Mouse (Mus musculus): ENCODE results near the gene Dcst2.

The Dcst2 gene

GRCm38 (mm10) chr3:89351271-89351670, 10.5 kb upstream of the Dcst2 start:
- in situ Hi-C loops (cut with MboI; ENCODE audit: unreplicated experiment in 2 of 2), result no loop called here

GRCm38 (mm10) chr3:89354816-89355511, 6.8 kb upstream of the Dcst2 start:
- in situ Hi-C loops (cut with MboI; ENCODE audit: unreplicated experiment in 2 of 2), result no loop called here

- in situ Hi-C loops (cut with MboI; ENCODE audit: unreplicated experiment in 2 of 2), result no loop called here
Measured at GRCm38 (mm10) chr3:89355512-89355902, 6.3 kb upstream of the Dcst2 start.

- in situ Hi-C loops (cut with MboI; ENCODE audit: unreplicated experiment in 2 of 2), result no loop called here
Measured at GRCm38 (mm10) chr3:89356029-89356428, 5.7 kb upstream of the Dcst2 start.

GRCm38 (mm10) chr3:89359630-89360029, 2.1 kb upstream of the Dcst2 start:
- in situ Hi-C loops (cut with MboI; ENCODE audit: unreplicated experiment in 2 of 2), result no loop called here

DNA sequence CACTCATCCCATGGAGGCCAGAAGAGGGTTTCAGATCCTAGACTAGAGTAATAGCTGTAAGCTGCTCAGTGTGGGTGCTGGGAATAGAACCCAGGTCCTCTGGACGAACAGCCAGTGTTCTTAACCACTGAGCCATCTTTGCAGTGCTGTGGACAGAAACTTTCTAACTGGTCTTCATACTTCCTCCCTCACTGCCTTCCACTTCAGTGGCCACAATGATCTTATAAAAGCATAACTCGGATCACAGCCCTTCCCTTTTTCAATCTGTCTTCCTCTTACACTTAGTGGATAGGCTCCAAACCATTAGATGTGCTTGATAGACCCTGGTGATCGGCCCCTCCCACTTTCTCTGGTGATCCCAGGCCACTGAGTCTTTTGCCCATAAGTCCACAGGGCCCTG, 1.5 kb upstream of the Dcst2 start:
- in situ Hi-C loops (cut with MboI; ENCODE audit: unreplicated experiment in 2 of 2), result no loop called here

- in situ Hi-C loops (cut with MboI; ENCODE audit: unreplicated experiment in 2 of 2), result no loop called here
Measured at GRCm38 (mm10) chr3:89364631-89365030, 2.9 kb downstream of the Dcst2 start.

DNA sequence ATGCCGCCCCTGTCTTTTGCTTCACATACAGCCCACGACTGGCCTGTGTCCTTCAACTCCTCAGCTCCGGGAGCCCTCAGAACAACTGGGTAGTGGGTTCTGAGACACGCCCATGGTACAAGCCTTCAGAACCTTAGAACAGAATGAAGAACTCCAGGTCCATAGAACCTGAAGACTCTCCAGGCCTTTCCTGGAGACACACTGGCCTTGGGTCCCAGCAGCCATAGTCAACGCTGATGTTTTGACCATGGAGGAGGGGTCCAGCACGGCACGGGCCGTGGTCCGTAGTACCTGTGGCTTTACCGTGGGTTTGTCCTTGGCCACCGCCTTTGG, 3.3 kb downstream of the Dcst2 start, which contains the start of gene Dcst1:
Dcst1 (minus strand) TSS at position 101 of the 333 bp plus-strand sequence.
- in situ Hi-C loops (cut with MboI; ENCODE audit: unreplicated experiment in 2 of 2), result no loop called here

DNA sequence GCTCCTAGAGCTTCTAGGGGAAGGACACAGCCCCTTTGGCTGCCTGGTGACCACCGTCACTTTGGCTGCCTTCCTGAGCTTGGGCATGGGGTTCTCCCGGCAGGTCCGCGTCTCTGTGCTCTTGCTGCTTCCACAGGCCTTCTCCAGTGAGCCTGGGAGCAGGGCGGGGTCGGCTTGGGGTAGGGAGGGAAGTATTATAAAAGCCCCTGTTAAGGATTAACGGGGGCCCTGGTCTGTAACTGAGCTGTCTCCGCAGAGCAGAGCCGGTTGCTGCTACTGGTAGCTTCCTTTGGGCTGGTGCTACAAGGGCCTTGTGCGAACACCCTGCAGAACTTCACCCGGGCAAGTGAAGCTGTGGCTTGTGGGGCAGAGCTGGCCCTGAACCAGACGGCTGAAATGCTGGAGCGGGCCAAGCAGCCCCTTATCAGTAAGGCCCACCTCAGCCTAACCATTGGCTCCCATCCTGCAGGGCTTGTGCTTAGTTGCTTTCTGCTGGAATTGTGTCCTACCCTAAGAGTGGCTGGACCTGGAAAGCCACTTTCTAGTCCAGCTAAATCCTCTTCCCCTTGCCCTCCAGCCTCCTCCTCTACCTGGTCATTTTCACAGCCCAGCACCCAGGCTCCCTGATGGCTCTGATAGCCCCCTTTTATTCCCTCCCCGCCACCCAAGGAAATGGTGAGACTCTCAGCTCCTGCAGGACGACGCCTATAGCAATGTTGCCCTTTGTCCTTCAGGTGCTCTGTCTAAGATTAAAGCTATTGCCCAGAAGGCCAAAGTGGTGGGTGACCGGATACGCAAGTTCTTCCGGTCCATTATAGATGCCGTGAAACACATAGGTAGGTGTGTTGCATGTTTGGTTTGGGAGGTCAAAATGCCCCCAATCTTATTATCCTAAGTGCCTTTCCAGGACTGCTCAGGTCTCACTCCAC, 4.0 kb downstream of the Dcst2 start:
- in situ Hi-C loops (cut with MboI; ENCODE audit: unreplicated experiment in 2 of 2), result no loop called here

DNA sequence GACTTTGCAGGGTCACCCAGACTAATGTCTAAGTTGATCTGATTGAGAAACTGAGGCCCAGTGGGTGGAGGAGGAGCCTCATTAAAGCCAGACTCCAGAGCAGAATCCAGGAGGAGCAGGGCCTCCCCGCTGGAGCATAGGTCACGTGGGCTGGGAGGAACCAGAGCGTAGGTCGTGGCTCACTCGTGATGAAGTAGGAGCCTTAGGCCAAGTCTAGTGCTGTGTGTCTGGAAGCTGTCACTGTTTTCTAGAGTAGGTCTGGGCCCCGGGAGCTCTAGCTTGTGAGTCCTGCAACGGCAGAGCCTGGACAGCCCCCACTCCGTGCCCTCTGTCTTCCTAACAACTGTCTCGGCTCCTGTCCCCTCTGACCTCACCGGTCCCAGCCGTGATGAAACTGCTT, 5.6 kb downstream of the Dcst2 start:
- in situ Hi-C loops (cut with MboI; ENCODE audit: unreplicated experiment in 2 of 2), result no loop called here

GRCm38 (mm10) chr3:89373581-89374231, 11.9 kb downstream of the Dcst2 start:
- in situ Hi-C loops (cut with MboI; ENCODE audit: unreplicated experiment in 2 of 2), result loop anchor here in 1 of 2 experiments (10.0 kb wide), 1 partner anchor 111 kb away; no protein-coding TSS in a partner anchor

DNA sequence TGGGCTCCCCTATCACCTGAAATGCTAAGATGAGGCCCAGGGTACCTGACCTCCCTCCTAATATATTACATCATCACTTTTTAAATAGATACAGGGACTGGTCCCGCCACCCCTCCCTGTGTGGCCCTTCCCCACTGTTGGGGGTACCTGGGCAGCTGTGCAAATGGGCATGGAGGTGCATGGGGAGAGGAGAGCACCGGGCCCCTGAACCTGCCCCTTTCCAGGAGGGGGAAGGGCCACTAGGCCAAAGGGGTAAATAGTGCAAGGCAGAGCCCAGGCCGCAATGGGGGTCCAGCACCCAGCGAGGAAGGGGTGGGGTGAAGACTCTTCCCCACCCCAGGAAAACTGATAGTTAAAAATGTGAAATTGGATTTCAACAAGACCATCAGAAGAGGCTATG, 16.1 kb downstream of the Dcst2 start:
- in situ Hi-C loops (cut with MboI; ENCODE audit: unreplicated experiment in 2 of 2), result loop anchor here in 1 of 2 experiments (10.0 kb wide), 1 partner anchor 107 kb away; no protein-coding TSS in a partner anchor

GRCm38 (mm10) chr3:89378394-89379067, 16.8 kb downstream of the Dcst2 start:
- in situ Hi-C loops (cut with MboI; ENCODE audit: unreplicated experiment in 2 of 2), result loop anchor here in 1 of 2 experiments (10.0 kb wide), 1 partner anchor 106 kb away; no protein-coding TSS in a partner anchor

DNA sequence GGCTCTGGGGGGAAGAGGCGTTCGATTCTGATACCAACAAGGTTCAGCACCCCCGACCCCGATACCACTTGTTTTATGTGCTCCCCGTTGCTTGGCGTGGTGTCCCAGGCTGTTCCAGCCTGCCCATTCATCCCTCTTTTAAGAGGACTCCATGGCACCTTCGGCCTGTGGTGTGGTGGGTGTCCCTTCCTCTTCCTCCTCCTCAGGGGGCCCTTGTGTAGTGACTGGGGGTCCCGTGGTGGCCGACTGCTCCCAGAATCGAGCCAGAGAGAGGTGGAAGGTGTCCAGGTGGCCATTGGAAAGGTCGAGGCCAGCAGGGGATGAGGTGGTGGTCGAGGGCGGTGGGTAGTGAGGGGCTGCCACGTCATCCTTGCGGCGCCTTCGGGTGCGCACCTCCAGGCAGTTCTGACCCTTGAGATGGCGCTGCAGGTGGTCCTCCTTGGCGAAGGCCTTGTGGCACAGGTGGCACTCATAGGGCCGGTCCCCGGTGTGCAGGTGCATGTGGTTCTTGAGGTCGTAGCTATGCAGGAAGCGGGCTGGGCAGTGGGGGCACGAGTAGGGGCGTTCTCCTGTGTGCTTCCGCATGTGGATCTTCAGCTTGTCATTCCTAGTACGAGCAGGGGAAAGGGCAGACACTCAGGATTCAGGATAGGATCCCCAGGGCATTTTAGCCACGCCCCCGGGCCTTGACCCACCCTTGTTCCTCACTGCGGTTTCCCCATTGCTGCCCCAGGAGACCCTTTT, 17.8 kb downstream of the Dcst2 start:
- in situ Hi-C loops (cut with MboI; ENCODE audit: unreplicated experiment in 2 of 2), result loop anchor here in 1 of 2 experiments (10.0 kb wide), 1 partner anchor 105 kb away; no protein-coding TSS in a partner anchor

DNA sequence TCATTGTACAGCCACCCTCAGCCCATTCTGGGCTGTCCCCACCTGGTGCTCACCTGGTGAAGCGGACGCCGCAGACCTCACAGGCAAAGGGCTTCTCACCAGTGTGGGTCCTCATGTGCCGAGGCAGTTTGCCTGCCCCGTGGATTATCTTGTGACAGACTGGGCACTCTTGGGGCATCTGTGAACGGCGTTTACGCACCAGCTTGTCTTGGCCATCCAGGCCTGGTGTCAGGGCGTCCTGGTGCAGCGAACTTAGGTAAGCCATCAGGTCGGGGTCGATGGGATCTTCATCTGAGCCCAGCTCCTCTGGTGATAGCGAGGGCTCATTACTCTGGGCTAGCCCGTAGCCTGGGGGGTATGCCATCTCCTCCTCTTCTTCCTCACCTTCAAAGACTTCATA, 18.5 kb downstream of the Dcst2 start:
- in situ Hi-C loops (cut with MboI; ENCODE audit: unreplicated experiment in 2 of 2), result no loop called here

- in situ Hi-C loops (cut with MboI; ENCODE audit: unreplicated experiment in 2 of 2), result no loop called here
Measured at GRCm38 (mm10) chr3:89380711-89381110, 18.9 kb downstream of the Dcst2 start.

GRCm38 (mm10) chr3:89381233-89381632, 19.5 kb downstream of the Dcst2 start:
- in situ Hi-C loops (cut with MboI; ENCODE audit: unreplicated experiment in 2 of 2), result no loop called here

DNA sequence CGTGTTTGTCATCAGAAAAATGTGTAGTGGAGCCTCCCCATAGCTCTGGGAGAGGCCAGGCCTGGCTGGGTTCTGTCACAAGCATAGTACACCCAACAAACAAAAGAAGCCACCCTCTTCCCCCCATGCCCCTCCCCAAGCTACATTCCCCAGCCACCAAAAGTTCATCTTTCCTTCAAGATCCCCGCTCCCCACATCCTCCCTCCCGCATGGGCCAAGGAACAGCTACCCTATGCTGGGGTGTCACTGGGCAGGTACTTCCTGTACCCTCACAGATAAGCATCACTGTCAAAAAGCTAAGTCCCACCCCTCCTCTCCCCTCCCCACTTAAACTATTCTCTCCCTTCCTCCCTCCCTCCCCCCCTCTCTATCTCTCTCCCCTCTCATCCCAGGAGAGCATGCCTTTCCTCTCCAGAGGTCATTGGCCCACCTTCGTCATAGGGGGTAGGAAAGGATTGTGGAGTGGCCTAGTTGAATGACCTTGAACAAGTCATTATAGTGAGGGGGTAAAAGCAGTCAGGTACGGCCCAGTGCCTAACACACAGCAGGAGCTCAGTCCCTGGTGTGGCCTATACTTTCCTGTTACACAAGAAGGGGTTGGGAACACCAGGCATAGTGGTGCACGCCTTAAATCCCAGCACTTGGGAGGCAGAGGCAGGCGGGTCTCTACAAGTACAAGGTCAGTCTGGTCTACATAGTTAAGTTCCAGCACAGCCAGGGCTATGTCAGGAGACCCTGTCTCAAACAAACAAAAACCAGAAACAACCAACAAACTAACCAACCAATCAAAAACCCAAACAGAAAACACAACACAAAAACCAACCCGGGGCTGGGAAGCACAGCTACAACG, 20.5 kb downstream of the Dcst2 start:
- in situ Hi-C loops (cut with MboI; ENCODE audit: unreplicated experiment in 2 of 2), result no loop called here

GRCm38 (mm10) chr3:89382950-89383349, 21.2 kb downstream of the Dcst2 start:
- in situ Hi-C loops (cut with MboI; ENCODE audit: unreplicated experiment in 2 of 2), result no loop called here

Data from v-Abl transformed pro-B cells (cell line).